Mouse (Mus musculus): ENCODE results near the gene Gm20388.

GRCm38 (mm10) chr8:122331134-122331523, 2420.5 kb downstream of the Gm20388 start:
- TF ChIP-seq CTCF (IDR thresholded peaks at IDR 0.05; ENCODE audit: low read depth, low read length): no peak
- TF ChIP-seq GATA1 (IDR thresholded peaks at IDR 0.05; ENCODE audit: borderline replicate concordance, low read length): no peak
- no peak for TF ChIP-seq TAL1 (conservative IDR thresholded peaks at IDR 0.05; ENCODE audit: low read depth, low read length)
- no peak for TF ChIP-seq POLR2AphosphoS5 (IDR thresholded peaks at IDR 0.05; ENCODE audit: insufficient replicate concordance, low read depth, low read length)
- no peak for TF ChIP-seq GATA2 (IDR thresholded peaks at IDR 0.05; ENCODE audit: borderline replicate concordance, low read depth, low read length)

Data from G1E (cell line).